Mouse (Mus musculus): Measurements from ENCODE around the gene Ldb2. TPM values are rescaled to one million over a fixed set of nuclear protein-coding genes. Genes with fewer than 3 reads are reported as not detected.

The Ldb2 gene
- total and polyA plus RNA-seq, 3 experiments = not detected

DNA sequence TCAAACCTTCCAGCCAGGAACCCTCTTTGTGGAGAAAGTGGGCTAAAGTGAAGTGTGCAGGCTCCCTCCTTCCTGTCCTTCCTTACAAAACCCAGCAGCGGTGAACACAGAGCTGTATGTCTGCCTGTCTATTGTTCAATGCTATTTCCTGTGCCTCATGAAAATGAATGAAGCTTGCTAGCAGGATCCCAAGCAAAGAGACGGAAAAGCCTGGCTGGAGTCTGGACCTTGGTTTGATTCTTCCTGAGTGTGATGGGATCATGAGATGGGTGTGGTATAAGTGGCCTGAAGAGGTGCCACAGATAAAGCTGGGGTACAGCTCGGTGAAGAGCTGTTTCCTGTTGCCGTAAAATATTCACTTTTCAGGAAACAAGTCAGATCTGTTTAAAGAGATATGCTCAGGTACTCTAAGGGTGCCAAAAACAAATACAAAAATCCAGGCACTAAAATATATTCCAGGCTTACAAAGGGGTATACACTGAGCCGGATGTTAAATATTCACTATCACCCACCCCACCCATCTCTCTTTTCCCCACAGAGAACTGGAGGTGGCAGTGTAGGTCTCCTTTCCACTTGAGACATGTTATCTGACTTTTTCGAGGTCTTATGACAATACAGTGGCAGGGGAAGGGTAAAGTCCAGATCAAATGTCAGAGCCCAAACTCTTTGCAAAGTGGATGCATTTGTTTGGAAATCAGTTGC, 92.3 kb downstream of the Ldb2 start:
- TF ChIP-seq MAZ (IDR thresholded peaks at IDR 0.05; ENCODE audit: low read depth, low read length) (no peak), SMC3 (IDR thresholded peaks at IDR 0.05; ENCODE audit: low read depth, low read length) (no peak), MYB (IDR thresholded peaks at IDR 0.05; ENCODE audit: low read depth, low read length) (no peak), RAD21 (IDR thresholded peaks at IDR 0.05; ENCODE audit: low read depth, low read length) (no peak), E2F4 (IDR thresholded peaks at IDR 0.05; ENCODE audit: borderline replicate concordance, low read depth, low read length) (no peak), TCF12 (IDR thresholded peaks at IDR 0.05; ENCODE audit: low read depth, low read length) (no peak), MXI1 (IDR thresholded peaks at IDR 0.05; ENCODE audit: low read depth, low read length) (no peak), CTCF (IDR thresholded peaks at IDR 0.05 in 2 of 3, conservative IDR thresholded peaks at IDR 0.05 in 1 of 3; ENCODE audit: control insufficient read depth in 1 of 3, insufficient read depth in 1 of 3, low read depth in 2 of 3, low read length in 3 of 3, poor library complexity in 1 of 3, severe bottlenecking in 1 of 3) (no peak)
- H3K9me3 ChIP-seq (replicated peaks; ENCODE audit: insufficient read depth, low read length) = no peaks in the 10 kb centered on the region
- H3K36me3 ChIP-seq (ENCODE audit: control insufficient read depth in 1 of 2, insufficient read depth in 2 of 2, low read length in 2 of 2) = no peaks in the 10 kb centered on the region
- no peak for DNase-seq (ENCODE audit: low read depth, low spot score)
- H3K79me2 ChIP-seq (ENCODE audit: control insufficient read depth, insufficient read depth, low read length, poor library complexity) = no peaks in the 10 kb centered on the region
- no peak overlapping the region for H3K9ac ChIP-seq (ENCODE audit: control insufficient read depth, low read depth, low read length, poor library complexity, severe bottlenecking)
- H3K27me3 ChIP-seq (ENCODE audit: control insufficient read depth in 1 of 2, insufficient read depth in 2 of 2, low read length in 2 of 2) = no peaks in the 10 kb centered on the region; a peak in 1 of 4 replicates
- H3K4me1 ChIP-seq (ENCODE audit: control insufficient read depth in 1 of 2, insufficient read depth in 2 of 2, low read length in 2 of 2) = no peaks in the 10 kb centered on the region
- H3K4me3 ChIP-seq (ENCODE audit: control insufficient read depth in 1 of 2, insufficient read depth in 1 of 2, low read depth in 2 of 2, low read length in 2 of 2) = no peak overlapping the region
- no peak overlapping the region for H3K27ac ChIP-seq (ENCODE audit: control insufficient read depth, low read depth, low read length)

DNA sequence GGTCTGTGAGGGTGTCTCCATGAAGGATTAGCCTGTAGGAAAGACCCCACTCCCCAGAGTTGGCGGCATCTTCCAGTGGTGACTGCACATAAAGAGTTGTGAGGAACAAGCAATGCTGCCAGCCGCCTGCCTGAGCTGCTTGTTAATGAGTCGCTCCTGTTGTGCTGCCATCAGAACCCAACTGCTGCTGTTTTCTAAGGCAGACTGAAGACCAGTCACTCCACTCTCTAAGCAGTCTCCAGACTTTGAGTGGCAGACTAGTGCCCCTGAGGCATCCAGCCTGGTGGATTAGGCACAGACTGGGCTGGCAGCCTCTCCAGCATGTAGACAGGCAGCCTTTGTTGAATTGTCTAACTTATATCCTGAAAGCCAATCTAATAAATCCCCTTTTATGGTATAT, 101.5 kb downstream of the Ldb2 start:
- H3K36me3 ChIP-seq (ENCODE audit: control insufficient read depth in 1 of 2, insufficient read depth in 2 of 2, low read length in 2 of 2) = no peaks in the 10 kb centered on the region
- H3K9ac ChIP-seq (ENCODE audit: control insufficient read depth, low read depth, low read length, poor library complexity, severe bottlenecking) = no peak overlapping the region
- DNase-seq (ENCODE audit: low read depth, low spot score) = no peak
- H3K4me1 ChIP-seq (ENCODE audit: control insufficient read depth in 1 of 2, insufficient read depth in 2 of 2, low read length in 2 of 2) = no peaks in the 10 kb centered on the region
- H3K27me3 ChIP-seq (ENCODE audit: control insufficient read depth in 1 of 2, insufficient read depth in 2 of 2, low read length in 2 of 2) = no peaks in the 10 kb centered on the region
- H3K4me3 ChIP-seq (ENCODE audit: control insufficient read depth in 1 of 2, insufficient read depth in 1 of 2, low read depth in 2 of 2, low read length in 2 of 2) = no peak overlapping the region
- no peak overlapping the region for H3K27ac ChIP-seq (ENCODE audit: control insufficient read depth, low read depth, low read length)
- no peak for TF ChIP-seq TCF12 (IDR thresholded peaks at IDR 0.05; ENCODE audit: low read depth, low read length)
- TF ChIP-seq POLR2AphosphoS2 (IDR thresholded peaks at IDR 0.05; ENCODE audit: low read length) = no peak
- no peaks in the 10 kb centered on the region for H3K9me3 ChIP-seq (replicated peaks; ENCODE audit: insufficient read depth, low read length)
- H3K79me2 ChIP-seq (ENCODE audit: control insufficient read depth, insufficient read depth, low read length, poor library complexity) = no peaks in the 10 kb centered on the region

DNA sequence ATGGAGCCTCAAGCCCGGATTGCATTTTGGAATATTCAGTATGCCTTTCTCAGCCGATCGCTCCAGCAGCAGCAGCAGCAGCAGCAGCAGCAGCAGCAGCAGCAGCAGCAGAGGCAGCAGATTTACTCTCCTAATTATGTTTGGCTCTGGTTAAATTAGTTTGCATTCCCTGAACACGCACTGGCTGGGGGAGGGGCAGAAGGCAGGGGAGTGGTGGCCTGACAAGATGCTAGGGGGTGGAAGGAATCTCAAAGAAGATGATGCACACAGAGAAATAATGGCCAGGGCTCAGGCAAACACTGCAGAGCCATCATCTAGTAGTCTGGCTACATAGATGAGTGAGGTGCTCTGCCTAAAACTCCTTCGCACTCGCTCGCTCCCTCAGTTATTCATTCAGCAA, 102.9 kb downstream of the Ldb2 start:
- no peak overlapping the region for H3K27ac ChIP-seq (ENCODE audit: control insufficient read depth, low read depth, low read length)
- no peak overlapping the region for H3K9ac ChIP-seq (ENCODE audit: control insufficient read depth, low read depth, low read length, poor library complexity, severe bottlenecking)
- H3K36me3 ChIP-seq (ENCODE audit: control insufficient read depth in 1 of 2, insufficient read depth in 2 of 2, low read length in 2 of 2) = no peaks in the 10 kb centered on the region
- no peaks in the 10 kb centered on the region for H3K9me3 ChIP-seq (replicated peaks; ENCODE audit: insufficient read depth, low read length)
- no peak for DNase-seq (ENCODE audit: low read depth, low spot score)
- no peaks in the 10 kb centered on the region for H3K27me3 ChIP-seq (ENCODE audit: control insufficient read depth in 1 of 2, insufficient read depth in 2 of 2, low read length in 2 of 2)
- TF ChIP-seq KAT2A (conservative IDR thresholded peaks at IDR 0.05; ENCODE audit: low read depth, low read length) (no peak), POLR2A (IDR thresholded peaks at IDR 0.05; ENCODE audit: control insufficient read depth in 1 of 2, insufficient read depth in 1 of 2, low read depth in 1 of 2, low read length in 2 of 2, poor library complexity in 1 of 2) (no peak), RCOR1 (IDR thresholded peaks at IDR 0.05; ENCODE audit: low read depth, low read length) (no peak), EP300 (IDR thresholded peaks at IDR 0.05; ENCODE audit: low read depth in 1 of 2, low read length in 2 of 2) (no peak), TBP (IDR thresholded peaks at IDR 0.05; ENCODE audit: low read depth, low read length) (no peak), GABPA (IDR thresholded peaks at IDR 0.05; ENCODE audit: low read depth, low read length) (no peak), MAFK (IDR thresholded peaks at IDR 0.05; ENCODE audit: borderline replicate concordance, low read depth, low read length) (no peak), GATA1 (IDR thresholded peaks at IDR 0.05; ENCODE audit: low read depth, low read length) (no peak), POLR2AphosphoS2 (IDR thresholded peaks at IDR 0.05; ENCODE audit: low read length) (no peak)
- no peaks in the 10 kb centered on the region for H3K4me1 ChIP-seq (ENCODE audit: control insufficient read depth in 1 of 2, insufficient read depth in 2 of 2, low read length in 2 of 2)
- no peaks in the 10 kb centered on the region for H3K79me2 ChIP-seq (ENCODE audit: control insufficient read depth, insufficient read depth, low read length, poor library complexity)
- H3K4me3 ChIP-seq (ENCODE audit: control insufficient read depth in 1 of 2, insufficient read depth in 1 of 2, low read depth in 2 of 2, low read length in 2 of 2) = no peak overlapping the region
